Mouse (Mus musculus) kidney, postnatal 36 days (tissue): ENCODE measurements around the gene Alk.

Experiments
- DNase-seq, 2 experiments: peaks; one replicate each; pipeline ENCODE4 v3.0.0; 2021 to 2022; ENCODE audit warnings: mixed read lengths in 2 of 2

Alk gene

DNA sequence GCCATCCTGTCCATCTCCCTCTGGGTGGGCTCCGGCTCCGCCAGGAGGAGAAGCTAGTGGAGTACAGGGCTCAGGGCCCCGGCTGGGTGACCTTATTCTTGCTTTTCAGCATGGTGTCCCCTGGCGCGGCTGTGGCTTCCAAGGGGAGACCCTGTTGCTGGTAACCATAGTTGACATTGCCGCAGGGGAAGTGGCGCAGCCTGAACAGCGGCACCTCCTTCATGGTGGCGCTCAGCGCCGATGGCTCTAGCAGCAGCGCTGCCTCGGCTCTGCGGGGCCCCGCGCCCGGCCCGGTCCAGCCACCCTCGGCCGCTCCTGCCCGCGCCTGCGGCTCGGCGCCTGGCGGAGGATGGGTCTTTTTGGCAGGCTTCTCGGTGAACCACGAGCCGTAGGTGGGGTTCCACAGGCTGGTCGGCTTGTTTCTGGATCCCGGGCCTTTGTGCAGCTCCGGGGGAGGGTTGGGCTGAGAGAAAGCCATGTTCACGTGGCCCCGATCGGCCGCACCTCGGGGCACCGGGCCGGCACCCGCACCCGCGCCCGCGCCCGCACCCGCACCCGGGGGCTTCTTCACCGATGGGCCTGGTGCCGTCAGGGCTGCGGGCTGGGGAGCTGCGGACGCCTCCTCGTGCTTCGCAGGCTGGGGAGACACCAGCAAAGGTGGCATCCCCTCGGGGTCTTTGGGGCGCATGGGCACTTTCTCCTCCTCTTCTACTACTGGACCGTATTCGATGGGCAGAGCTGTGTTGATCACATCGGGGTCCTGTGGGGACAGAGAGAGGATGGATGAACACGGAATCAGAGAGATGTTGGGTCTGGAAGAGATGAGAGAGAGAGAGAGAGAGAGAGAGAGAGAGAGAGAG, 734.8 kb downstream of the Alk start:
- DNase-seq: peak in 1 of 2 experiments; percentile 40

DNA sequence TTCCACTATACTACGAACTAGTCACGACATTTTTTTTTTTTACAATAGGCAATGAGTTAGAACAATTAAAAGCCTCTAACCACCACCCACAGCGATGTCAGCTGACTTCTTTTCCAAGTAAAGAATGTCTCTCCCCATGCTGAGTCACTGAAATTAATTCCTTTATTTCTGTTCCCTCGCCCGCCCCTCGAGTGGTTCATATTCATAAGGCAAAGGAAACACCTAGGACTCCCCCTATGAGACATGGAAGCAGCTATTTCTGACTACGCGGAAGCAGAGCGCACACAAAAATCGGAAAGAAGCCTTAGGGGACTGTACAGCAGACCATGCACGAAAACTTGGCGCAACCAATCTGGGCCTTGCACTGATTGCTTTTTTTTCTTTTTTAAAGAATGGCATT, 735.6 kb downstream of the Alk start:
- no peak for DNase-seq

DNA sequence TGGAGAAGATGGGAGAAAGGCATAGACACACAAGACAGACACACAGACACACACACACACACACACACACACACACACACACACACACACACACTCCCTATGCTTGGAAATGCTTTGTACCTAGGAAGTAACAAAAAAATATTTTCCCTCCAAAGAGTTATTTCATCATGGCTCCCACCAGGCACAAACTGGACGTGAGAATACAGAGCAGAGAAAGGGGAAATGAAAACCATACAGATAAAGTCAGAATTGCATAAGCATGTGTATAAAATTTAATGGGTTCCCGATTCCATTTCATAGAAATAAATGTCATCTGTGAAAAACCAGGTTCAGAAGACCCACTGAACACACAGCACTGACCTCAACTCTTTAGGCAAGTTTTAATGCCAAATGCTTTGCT, 736.5 kb downstream of the Alk start:
- no peak for DNase-seq

DNA sequence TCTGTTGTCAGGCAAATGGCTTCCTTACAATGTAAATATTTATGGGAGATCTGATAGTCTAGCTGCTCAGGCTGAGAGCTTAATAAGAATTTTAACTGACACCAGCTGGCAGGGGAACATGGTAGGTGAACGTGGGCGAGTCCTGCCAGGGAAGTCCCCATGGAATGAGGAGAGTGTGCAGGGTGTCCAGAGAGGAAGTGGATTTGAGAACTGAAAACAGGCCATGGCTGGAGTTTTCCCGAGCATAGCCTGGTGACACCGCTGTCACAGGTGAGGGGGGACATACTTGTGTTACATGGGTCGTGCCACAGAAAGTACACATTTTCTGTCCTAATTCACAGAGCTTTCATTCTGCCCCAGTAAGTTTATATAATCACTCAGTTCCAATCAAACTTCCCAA, 739.0 kb downstream of the Alk start:
- DNase-seq: no peak

DNA sequence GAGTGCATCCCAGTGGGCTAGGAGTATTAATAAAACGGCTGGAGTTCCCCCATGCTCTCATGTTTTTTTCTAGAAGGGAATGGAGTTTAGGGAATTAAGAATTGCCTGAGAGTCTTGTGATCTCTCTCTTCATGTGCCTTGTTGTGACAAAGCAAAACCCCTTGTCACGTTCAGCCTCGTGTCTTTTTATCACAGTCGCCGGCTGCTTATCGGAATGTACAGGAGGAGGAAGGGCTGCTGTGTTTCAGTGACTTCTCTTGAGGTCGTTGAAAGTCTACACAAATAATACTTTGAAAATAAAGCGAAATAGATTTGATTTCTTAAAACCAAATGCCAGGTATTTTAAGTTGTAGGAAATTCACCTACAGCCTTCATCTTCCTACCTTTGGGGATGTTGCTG, 740.4 kb downstream of the Alk start:
- DNase-seq: no peak

DNA sequence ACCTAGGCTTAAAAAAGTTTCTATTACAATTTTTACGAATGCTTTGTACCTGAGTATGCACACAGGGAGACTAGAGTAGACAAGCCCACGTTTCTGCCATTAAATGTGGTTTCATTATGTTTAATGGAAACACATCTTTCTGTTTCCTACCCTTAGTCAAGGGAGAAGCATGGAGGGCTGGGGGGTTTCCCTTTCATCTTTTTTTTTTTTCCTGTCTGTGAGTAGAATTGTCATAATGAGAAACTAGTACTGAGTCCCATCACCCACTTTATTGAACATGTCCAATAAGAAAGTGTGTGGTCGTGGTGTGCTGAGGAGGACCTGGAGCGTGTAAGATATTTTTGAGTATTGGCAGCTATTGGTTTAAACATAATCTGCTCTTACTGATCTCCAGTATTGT, 741.5 kb downstream of the Alk start:
- no peak for DNase-seq

DNA sequence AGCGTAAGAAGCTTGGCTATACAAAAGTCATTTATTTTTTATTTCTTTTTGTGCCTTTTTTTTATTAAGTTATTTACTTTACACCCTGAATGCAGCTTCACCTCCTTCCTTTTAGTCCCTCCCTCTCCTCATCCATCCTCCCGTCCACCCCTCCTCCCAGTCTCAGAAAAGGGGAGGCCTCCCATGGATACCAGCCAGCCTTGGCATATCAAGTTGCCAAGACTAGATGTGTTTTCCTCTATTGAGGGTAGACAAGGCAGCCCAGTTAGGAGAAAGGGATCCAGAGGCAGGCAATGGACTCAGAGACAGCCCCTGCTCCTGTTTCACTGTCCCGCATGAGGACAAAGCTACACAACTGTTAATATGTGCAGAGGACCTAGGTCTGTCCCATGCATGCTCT, 742.2 kb downstream of the Alk start:
- DNase-seq: no peak

DNA sequence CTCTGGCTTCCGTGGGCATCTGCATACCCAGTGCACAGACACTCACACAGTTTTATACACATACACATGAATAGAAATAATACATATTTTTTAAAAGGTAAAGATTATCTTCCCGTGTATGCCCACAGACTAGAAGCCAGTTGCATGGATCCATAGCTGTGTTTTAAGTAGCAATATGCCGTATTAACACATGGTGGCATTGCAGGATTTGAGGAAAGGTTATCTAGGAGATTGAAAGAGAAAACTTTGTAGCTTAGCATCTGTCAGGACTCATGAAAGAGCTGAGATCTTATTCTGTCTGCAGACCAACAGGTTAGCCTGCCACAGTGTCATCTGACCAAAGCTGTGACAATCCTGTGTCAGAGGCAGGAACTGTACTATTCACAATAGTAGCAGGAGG, 772.5 kb downstream of the Alk start:
- no peak for DNase-seq

DNA sequence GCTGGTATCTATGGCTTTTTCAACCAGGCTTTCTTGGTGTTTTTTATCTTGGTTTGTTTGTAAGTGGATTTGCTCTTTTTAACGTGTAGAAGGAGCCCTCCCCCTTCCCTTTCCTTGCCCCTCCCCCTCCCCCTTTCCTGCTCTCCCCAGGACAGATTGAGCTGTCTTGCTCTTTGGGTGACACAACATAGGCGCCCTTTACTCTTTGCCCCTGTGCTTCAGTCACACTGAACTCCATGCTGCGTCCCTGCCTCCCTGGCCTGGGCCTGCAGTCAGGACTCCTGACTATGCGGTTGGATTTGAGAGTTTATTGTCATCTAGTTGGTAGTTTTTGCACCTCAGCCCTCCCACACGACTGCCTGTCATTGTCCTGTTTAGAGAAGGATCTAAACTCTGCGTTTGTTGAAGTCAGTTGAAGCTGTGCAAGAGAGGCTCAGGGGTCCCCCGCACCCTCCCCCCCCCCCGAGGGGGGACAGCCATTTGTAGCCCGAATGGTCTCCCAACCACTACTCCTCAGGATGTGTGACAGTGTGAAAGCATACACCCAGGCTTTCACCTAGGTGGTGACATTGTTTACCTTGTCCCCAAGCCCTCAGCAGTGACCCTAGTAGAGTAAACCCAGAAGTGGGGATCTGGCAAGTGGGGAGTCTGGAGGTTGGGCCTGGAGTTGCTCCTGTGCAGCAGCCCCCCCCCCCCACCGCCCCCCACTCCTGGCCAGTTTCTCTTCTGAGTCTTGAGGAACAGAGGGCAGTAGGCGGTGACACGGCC, 775.6 kb downstream of the Alk start:
- peak; percentile 47 to 54 for DNase-seq

DNA sequence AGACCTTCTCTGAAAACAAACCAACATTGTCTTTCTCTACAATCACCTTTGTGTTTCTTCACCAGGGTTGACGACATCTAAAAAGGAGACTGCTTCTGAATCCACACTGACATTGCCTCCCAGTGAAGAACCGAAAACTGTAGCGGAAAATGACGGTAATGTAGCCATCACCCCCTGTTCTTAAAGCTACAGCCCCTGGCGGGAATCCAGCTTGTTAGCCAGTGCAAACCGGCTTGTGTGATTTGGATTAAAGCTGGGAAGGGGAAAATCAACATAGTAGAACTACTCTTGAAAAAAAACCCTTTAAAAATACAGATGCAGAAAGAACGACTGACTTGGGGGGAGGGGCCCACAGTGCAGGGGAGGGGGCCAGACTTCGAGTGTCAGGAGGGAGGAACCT, 776.8 kb downstream of the Alk start:
- DNase-seq: peak in 1 of 2 experiments; percentile 43

DNA sequence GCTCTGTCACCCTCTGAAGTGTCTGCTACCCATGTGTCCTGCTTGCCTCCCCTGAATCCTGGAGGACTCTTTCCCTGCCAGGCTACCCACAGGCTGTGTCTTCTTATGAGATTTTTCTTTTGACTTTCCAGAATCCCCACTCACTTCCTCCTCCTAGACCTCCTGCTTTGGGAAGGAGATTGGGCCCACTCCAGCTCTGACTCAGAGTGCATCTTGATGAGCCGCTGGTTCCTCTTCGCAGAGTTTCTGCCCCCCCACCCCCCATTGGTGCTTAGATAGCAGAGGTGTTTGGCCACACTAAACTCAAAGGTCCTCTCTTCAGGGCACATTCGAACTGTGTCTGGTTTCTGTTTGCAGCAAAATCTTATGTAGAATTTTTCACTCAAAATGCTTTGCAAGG, 777.8 kb downstream of the Alk start:
- DNase-seq: no peak

DNA sequence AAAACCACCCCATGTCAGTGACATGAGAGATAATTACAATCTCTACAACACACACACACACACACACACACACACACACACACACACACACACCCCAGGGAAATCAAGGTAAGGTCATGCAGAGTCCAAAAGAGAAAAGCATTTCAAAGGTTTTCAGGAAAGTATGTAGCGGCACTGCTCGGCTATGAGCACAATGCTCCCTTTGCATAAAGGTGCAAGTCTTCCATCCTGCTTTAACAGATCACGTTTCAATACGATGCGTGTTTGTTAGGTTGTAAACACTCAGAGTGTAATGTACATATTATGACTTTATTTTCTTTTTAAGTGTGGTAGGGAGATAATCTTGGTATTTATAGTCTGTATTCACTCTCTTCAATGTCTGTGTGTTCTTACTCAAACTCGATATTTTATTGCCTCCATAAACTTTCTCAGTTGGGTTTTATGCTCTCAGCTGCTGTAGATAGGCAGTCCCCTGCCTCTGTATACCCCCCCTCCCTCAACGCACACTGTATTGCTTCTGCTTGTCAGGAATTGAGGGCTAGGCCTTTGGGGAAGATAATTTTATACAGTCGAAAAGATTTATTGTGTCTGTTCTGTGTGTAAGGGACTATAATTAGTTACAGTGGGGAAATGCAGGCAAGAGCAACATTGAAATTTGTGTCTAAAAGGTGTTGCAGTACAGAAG, 780.7 kb downstream of the Alk start:
- no peak for DNase-seq
